ENCODE assay signal across 20 mouse cellular contexts in the genomic region with DNA sequence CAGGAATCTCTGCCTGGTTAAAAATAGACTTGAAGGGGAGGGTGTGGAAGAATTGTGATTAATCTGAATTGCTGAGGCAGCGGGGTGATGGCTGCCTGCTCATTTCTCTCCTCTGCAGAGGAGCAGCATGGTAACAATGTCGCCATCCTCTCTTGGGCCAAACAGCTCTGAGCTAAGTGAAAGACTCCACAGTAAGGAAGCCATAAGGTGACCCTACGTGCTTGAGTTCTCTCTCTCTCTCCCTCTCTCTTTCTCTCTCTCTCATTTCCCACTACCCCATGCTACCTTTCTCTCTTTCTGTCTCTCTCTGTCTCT. TPM values are rescaled to one million over a fixed set of nuclear protein-coding genes. Genes with fewer than 3 reads are reported as not detected.
DNase-seq lines count a peak whose midpoint lies in the region; ATAC-seq lines count a peak whose summit lies in the region.
"Had no signal": no experiment of that assay in that cellular context is flagged by ENCODE, and none has a peak within 500 bp of the region (broad histone marks: within the 10 kb centered on the region; RNA-seq: fewer than 3 reads in every experiment).

No protein-coding gene starts in this region.

- H3K27ac ChIP-seq in heart, embryonic 13.5 days (replicated peaks): no peak overlapping the region
- H3K27ac ChIP-seq in forebrain, embryonic 15.5 days (replicated peaks): peak overlapping the region; percentile 35; the same call in 1 of the 2 replicates
- H3K27ac ChIP-seq in hindbrain, embryonic 15.5 days (replicated peaks): 0 out of 2 replicates have a peak overlapping the region, but pooled peaks have one; percentile 43
- H3K27ac ChIP-seq in midbrain, embryonic 16.5 days (ENCODE audit: low read length): peak overlapping the region; percentile 40
- H3K27ac ChIP-seq: liver, embryonic 15.5 days; macrophage; stomach, embryonic 15.5 days had no signal

- no peaks in the 10 kb centered on the region for H3K27me3 ChIP-seq in heart, embryonic 13.5 days (replicated peaks)
- no peaks in the 10 kb centered on the region for H3K27me3 ChIP-seq in forebrain, embryonic 15.5 days
- no peaks in the 10 kb centered on the region for H3K27me3 ChIP-seq in hindbrain, embryonic 15.5 days
- no peaks in the 10 kb centered on the region for H3K27me3 ChIP-seq in midbrain, embryonic 16.5 days (ENCODE audit: control insufficient read depth, insufficient read depth, low read depth, low read length)
- H3K27me3 ChIP-seq: CH12.LX; liver, embryonic 15.5 days; stomach, embryonic 15.5 days had no signal

- no peak overlapping the region for H3K9ac ChIP-seq in heart, embryonic 13.5 days
- H3K9ac ChIP-seq in forebrain, embryonic 15.5 days (replicated peaks): no peak overlapping the region
- H3K9ac ChIP-seq in hindbrain, embryonic 15.5 days: no peak overlapping the region
- H3K9ac ChIP-seq in midbrain, embryonic 16.5 days (ENCODE audit: low read depth, low read length): no peak overlapping the region
- H3K9ac ChIP-seq: liver, embryonic 15.5 days; stomach, embryonic 15.5 days had no signal

- ATAC-seq in heart, embryonic 13.5 days (ENCODE audit: extremely low read depth, insufficient number of reproducible peaks, low FRiP score, low TSS enrichment): no peak
- 0 out of 2 replicates have a peak, but pooled peaks have one; percentile 12 for ATAC-seq in forebrain, embryonic 15.5 days (replicated peaks)
- peak; percentile 39; the same call in 1 of the 2 replicates for ATAC-seq in hindbrain, embryonic 15.5 days (ENCODE audit: low FRiP score, low read depth)
- ATAC-seq in midbrain, embryonic 16.5 days: peak; percentile 67

- no peaks in the 10 kb centered on the region; the same call in 1 of the 2 replicates for H3K36me3 ChIP-seq in heart, embryonic 13.5 days
- H3K36me3 ChIP-seq in forebrain, embryonic 15.5 days: no peaks in the 10 kb centered on the region
- no peaks in the 10 kb centered on the region for H3K36me3 ChIP-seq in hindbrain, embryonic 15.5 days
- no peaks in the 10 kb centered on the region for H3K36me3 ChIP-seq in midbrain, embryonic 16.5 days (ENCODE audit: control insufficient read depth, insufficient read depth, low read length)
- H3K36me3 ChIP-seq: liver, embryonic 15.5 days had no signal

- H3K4me1 ChIP-seq in heart, embryonic 13.5 days: peaks cover 9% of the 10 kb centered on the region
- no peaks in the 10 kb centered on the region for H3K4me1 ChIP-seq in forebrain, embryonic 15.5 days
- peaks cover 7% of the 10 kb centered on the region; the same call in 1 of the 2 replicates for H3K4me1 ChIP-seq in hindbrain, embryonic 15.5 days (replicated peaks)
- H3K4me1 ChIP-seq in midbrain, embryonic 16.5 days (ENCODE audit: control insufficient read depth, insufficient read depth, low read length): peaks cover 5% of the 10 kb centered on the region; the same call in 1 of the 2 replicates
- H3K4me1 ChIP-seq: liver, embryonic 15.5 days; stomach, embryonic 15.5 days had no signal

- WGBS in heart, embryonic 13.5 days: 48% methylated on average over 3 of the region's 3 CpGs
- WGBS in forebrain, embryonic 15.5 days: 74% methylated on average over 3 of the region's 3 CpGs
- WGBS in hindbrain, embryonic 15.5 days: 63% methylated on average over 3 of the region's 3 CpGs
- 48% methylated on average over 3 of the region's 3 CpGs for WGBS in midbrain, embryonic 16.5 days

- no peak for DNase-seq in heart, postnatal 4 days
- no peak for DNase-seq in cerebellum, adult 9-10 months
- no peak for DNase-seq in spleen, postnatal 36 days (ENCODE audit: low spot score in 2 of 2)
- no peak for DNase-seq in right cerebral cortex, adult 18-20 months
- DNase-seq: adrenal gland, postnatal 14 days; cerebellum, adult 11-12 months; cerebellum, postnatal 36 days; heart, postnatal 10 days; kidney, adult 8-10 months; kidney, postnatal 14 days; thymus, adult 18-20 months had no signal

- H3K9me3 ChIP-seq in heart, embryonic 13.5 days: no peaks in the 10 kb centered on the region
- H3K9me3 ChIP-seq in forebrain, embryonic 15.5 days: no peaks in the 10 kb centered on the region
- H3K9me3 ChIP-seq in hindbrain, embryonic 15.5 days: no peaks in the 10 kb centered on the region
- H3K9me3 ChIP-seq in midbrain, embryonic 16.5 days (replicated peaks; ENCODE audit: control insufficient read depth, low read length, poor library complexity, severe bottlenecking): no peaks in the 10 kb centered on the region
- H3K9me3 ChIP-seq: liver, embryonic 15.5 days; stomach, embryonic 15.5 days had no signal

- H3K4me2 ChIP-seq in heart, embryonic 13.5 days: peak overlapping the region; percentile 20; the same call in 1 of the 2 replicates
- no peak overlapping the region for H3K4me2 ChIP-seq in forebrain, embryonic 15.5 days (replicated peaks)
- H3K4me2 ChIP-seq in hindbrain, embryonic 15.5 days: peak overlapping the region; percentile 15
- peak overlapping the region; percentile 42 for H3K4me2 ChIP-seq in midbrain, embryonic 16.5 days (ENCODE audit: low read length)
- H3K4me2 ChIP-seq: liver, embryonic 15.5 days; stomach, embryonic 15.5 days had no signal

- no peak overlapping the region for H3K4me3 ChIP-seq in heart, embryonic 13.5 days
- no peak overlapping the region for H3K4me3 ChIP-seq in forebrain, embryonic 15.5 days
- H3K4me3 ChIP-seq in hindbrain, embryonic 15.5 days: no peak overlapping the region
- H3K4me3 ChIP-seq in midbrain, embryonic 16.5 days (ENCODE audit: low read depth, low read length): no peak overlapping the region
- H3K4me3 ChIP-seq: liver, embryonic 15.5 days; stomach, embryonic 15.5 days had no signal

RNA-seq across cellular contexts. Expression of gene Lgi2, which starts 15.0 kb away (rescaled TPM):
- polyA plus RNA-seq in heart, embryonic 13.5 days (2015; fragmentation: Nextera tagmentation; extraction: Ambion mirVana): 2.0 and 2.1 TPM in 2 replicates
- 1 to 10 TPM; 1.6 to 1.9 TPM for total RNA-seq in heart, postnatal 4 days (2021)
- polyA plus RNA-seq in forebrain, embryonic 15.5 days (2015; fragmentation: Nextera tagmentation; extraction: Ambion mirVana): 1.9 TPM in 2 replicates
- 5.2 and 5.7 TPM in 2 replicates for polyA plus RNA-seq in hindbrain, embryonic 15.5 days (2015; fragmentation: Nextera tagmentation; extraction: Ambion mirVana)
- 4.3 and 5.6 TPM in 2 replicates for polyA plus RNA-seq in midbrain, embryonic 16.5 days (2015; fragmentation: Nextera tagmentation; extraction: Ambion mirVana)
- total RNA-seq: CH12.LX, MEL had no signal
- polyA plus RNA-seq: macrophage had no signal
